Mouse (Mus musculus): ENCODE measurements around the gene Lsm12. TPM values are rescaled to one million over a fixed set of nuclear protein-coding genes. Genes with fewer than 3 reads are reported as not detected.

Lsm12 gene
- polyA plus RNA-seq, 1 experiment from 2014 or later: 80.1 TPM

- Histone ChIP-seq H3K4me3 (ENCODE audit: low read depth, low read length) (peak within 1 kb of the TSS; percentile 93), H3K36me3 (ENCODE audit: control insufficient read depth, insufficient read depth, low read length) (peaks cover 5% of the 10 kb centered on the region), H3K27ac (ENCODE audit: low read depth, low read length) (peak within 1 kb of the TSS; percentile 66), H3K9ac (ENCODE audit: low read depth, low read length) (peak within 1 kb of the TSS; percentile 83), H3K4me1 (replicated peaks; ENCODE audit: control insufficient read depth, insufficient read depth, low read length) (peaks cover 3% of the 10 kb centered on the region), H3K9me3 (ENCODE audit: control insufficient read depth, low read length) (no peaks in the 10 kb centered on the region), H3K4me2 (peak within 1 kb of the TSS; percentile 95), H3K27me3 (replicated peaks; ENCODE audit: control insufficient read depth, insufficient read depth, low read length) (no peaks in the 10 kb centered on the region)
- under 1% methylated on average over 37 of the region's 37 CpGs for WGBS
- peak; percentile 82 for DNase-seq (ENCODE audit: low spot score)
- peak; percentile 83 for ATAC-seq (replicated peaks; ENCODE audit: low FRiP score)
These were observed 28.9 kb downstream of the Lsm12 start, which contains the start of gene Tmem101 for GRCm38 (mm10) chr11:102156039-102156785. Gene Tmem101, minus strand, starts transcription at chr11:102156404.

GRCm38 (mm10) chr11:102147213-102147989 is 37.7 kb downstream of the Lsm12 start:
- DNase-seq (ENCODE audit: low spot score) (no peak), ATAC-seq (replicated peaks; ENCODE audit: low FRiP score) (no peak)
- Histone ChIP-seq H3K36me3 (ENCODE audit: control insufficient read depth, insufficient read depth, low read length) (no peaks in the 10 kb centered on the region; the same call in 1 of the 2 replicates), H3K27ac (ENCODE audit: low read depth, low read length) (no peak overlapping the region), H3K4me3 (ENCODE audit: low read depth, low read length) (peak overlapping the region; percentile 55), H3K9ac (ENCODE audit: low read depth, low read length) (no peak overlapping the region), H3K4me2 (peak overlapping the region; percentile 80), H3K27me3 (replicated peaks; ENCODE audit: control insufficient read depth, insufficient read depth, low read length) (peaks cover 60% of the 10 kb centered on the region), H3K9me3 (ENCODE audit: control insufficient read depth, low read length) (no peaks in the 10 kb centered on the region), H3K4me1 (replicated peaks; ENCODE audit: control insufficient read depth, insufficient read depth, low read length) (peaks cover 17% of the 10 kb centered on the region)
- 13% methylated on average over 34 of the region's 34 CpGs for WGBS

- no peaks in the 10 kb centered on the region for H3K36me3 ChIP-seq (ENCODE audit: control insufficient read depth, insufficient read depth, low read length)
- H3K27ac ChIP-seq (ENCODE audit: low read depth, low read length): no peak overlapping the region
- H3K27me3 ChIP-seq (replicated peaks; ENCODE audit: control insufficient read depth, insufficient read depth, low read length): peaks cover 62% of the 10 kb centered on the region
- peaks cover 17% of the 10 kb centered on the region for H3K4me1 ChIP-seq (replicated peaks; ENCODE audit: control insufficient read depth, insufficient read depth, low read length)
- no peaks in the 10 kb centered on the region for H3K9me3 ChIP-seq (ENCODE audit: control insufficient read depth, low read length)
- H3K4me2 ChIP-seq: peak overlapping the region; percentile 80
- peak overlapping the region; percentile 27 for H3K9ac ChIP-seq (ENCODE audit: low read depth, low read length)
- WGBS: 12% methylated on average over 17 of the region's 17 CpGs
- DNase-seq (ENCODE audit: low spot score): no peak
- H3K4me3 ChIP-seq (ENCODE audit: low read depth, low read length): peak overlapping the region; percentile 55
- 0 out of 2 replicates have a peak, but pooled peaks have one; percentile 3 for ATAC-seq (replicated peaks; ENCODE audit: low FRiP score)
These were observed 38.6 kb downstream of the Lsm12 start for GRCm38 (mm10) chr11:102146531-102146930.

- Histone ChIP-seq H3K27ac (ENCODE audit: low read depth, low read length) (peak overlapping the region; percentile 53; the same call in 1 of the 2 replicates), H3K27me3 (replicated peaks; ENCODE audit: control insufficient read depth, insufficient read depth, low read length) (peaks cover 62% of the 10 kb centered on the region)
- WGBS: 4% methylated on average over 16 of the region's 16 CpGs
These were observed 39.1 kb downstream of the Lsm12 start for GRCm38 (mm10) chr11:102146005-102146404.

GRCm38 (mm10) chr11:102145471-102146001 is 39.6 kb downstream of the Lsm12 start, which contains the start of gene Nags:
Gene Nags, plus strand, starts transcription at chr11:102145513.
- peak within 1 kb of the TSS; percentile 27 for H3K9ac ChIP-seq (ENCODE audit: low read depth, low read length)
- peak within 1 kb of the TSS; percentile 53; the same call in 1 of the 2 replicates for H3K27ac ChIP-seq (ENCODE audit: low read depth, low read length)
- 3% methylated on average over 50 of the region's 50 CpGs for WGBS
- peaks cover 62% of the 10 kb centered on the region for H3K27me3 ChIP-seq (replicated peaks; ENCODE audit: control insufficient read depth, insufficient read depth, low read length)
- H3K4me2 ChIP-seq: peak within 1 kb of the TSS; percentile 80
- H3K4me3 ChIP-seq (ENCODE audit: low read depth, low read length): peak within 1 kb of the TSS; percentile 55
- no peaks in the 10 kb centered on the region for H3K36me3 ChIP-seq (ENCODE audit: control insufficient read depth, insufficient read depth, low read length)
- peaks cover 17% of the 10 kb centered on the region for H3K4me1 ChIP-seq (replicated peaks; ENCODE audit: control insufficient read depth, insufficient read depth, low read length)
- H3K9me3 ChIP-seq (ENCODE audit: control insufficient read depth, low read length): no peaks in the 10 kb centered on the region
- peak; percentile 64 for DNase-seq (ENCODE audit: low spot score)
- ATAC-seq (replicated peaks; ENCODE audit: low FRiP score): peak; percentile 62; the same call in 1 of the 2 replicates

More at GRCm38 (mm10) chr11:102146005-102146404, 39.1 kb downstream of the Lsm12 start:
- peak; percentile 65 for DNase-seq (ENCODE audit: low spot score)
- Histone ChIP-seq H3K9me3 (ENCODE audit: control insufficient read depth, low read length) (no peaks in the 10 kb centered on the region), H3K4me2 (peak overlapping the region; percentile 80), H3K4me1 (replicated peaks; ENCODE audit: control insufficient read depth, insufficient read depth, low read length) (peaks cover 17% of the 10 kb centered on the region), H3K4me3 (ENCODE audit: low read depth, low read length) (peak overlapping the region; percentile 55), H3K36me3 (ENCODE audit: control insufficient read depth, insufficient read depth, low read length) (no peaks in the 10 kb centered on the region), H3K9ac (ENCODE audit: low read depth, low read length) (peak overlapping the region; percentile 27)
- peak; percentile 54 for ATAC-seq (replicated peaks; ENCODE audit: low FRiP score)

GRCm38 (mm10) chr11:102144957-102145470 is 40.1 kb downstream of the Lsm12 start:
- H3K27ac ChIP-seq (ENCODE audit: low read depth, low read length): no peak overlapping the region
- DNase-seq (ENCODE audit: low spot score) (no peak), ATAC-seq (replicated peaks; ENCODE audit: low FRiP score) (no peak)
- 24% methylated on average over 13 of the region's 13 CpGs for WGBS
- no peaks in the 10 kb centered on the region for H3K36me3 ChIP-seq (ENCODE audit: control insufficient read depth, insufficient read depth, low read length)
- H3K9me3 ChIP-seq (ENCODE audit: control insufficient read depth, low read length): no peaks in the 10 kb centered on the region
- peak overlapping the region; percentile 55 for H3K4me3 ChIP-seq (ENCODE audit: low read depth, low read length)
- peak overlapping the region; percentile 80 for H3K4me2 ChIP-seq
- peaks cover 17% of the 10 kb centered on the region for H3K4me1 ChIP-seq (replicated peaks; ENCODE audit: control insufficient read depth, insufficient read depth, low read length)
- H3K9ac ChIP-seq (ENCODE audit: low read depth, low read length): peak overlapping the region; percentile 27; the same call in 1 of the 2 replicates
- peaks cover 62% of the 10 kb centered on the region for H3K27me3 ChIP-seq (replicated peaks; ENCODE audit: control insufficient read depth, insufficient read depth, low read length)

GRCm38 (mm10) chr11:102142355-102142754 is 42.7 kb downstream of the Lsm12 start:
- DNase-seq (ENCODE audit: low spot score) (no peak), ATAC-seq (replicated peaks; ENCODE audit: low FRiP score) (0 out of 2 replicates have a peak, but pooled peaks have one; percentile 22)
- Histone ChIP-seq H3K27ac (ENCODE audit: low read depth, low read length) (peak overlapping the region; percentile 43), H3K4me3 (ENCODE audit: low read depth, low read length) (no peak overlapping the region), H3K36me3 (ENCODE audit: control insufficient read depth, insufficient read depth, low read length) (no peaks in the 10 kb centered on the region), H3K9ac (ENCODE audit: low read depth, low read length) (no peak overlapping the region), H3K9me3 (ENCODE audit: control insufficient read depth, low read length) (no peaks in the 10 kb centered on the region), H3K4me1 (replicated peaks; ENCODE audit: control insufficient read depth, insufficient read depth, low read length) (peaks cover 15% of the 10 kb centered on the region), H3K27me3 (replicated peaks; ENCODE audit: control insufficient read depth, insufficient read depth, low read length) (peaks cover 49% of the 10 kb centered on the region), H3K4me2 (peak overlapping the region; percentile 17)
- 59% methylated on average over 7 of the region's 7 CpGs for WGBS

GRCm38 (mm10) chr11:102140508-102140907 is 44.6 kb downstream of the Lsm12 start:
- ATAC-seq (replicated peaks; ENCODE audit: low FRiP score) (no peak), DNase-seq (ENCODE audit: low spot score) (no peak)
- 4% methylated on average over 5 of the region's 5 CpGs for WGBS
- H3K4me1 ChIP-seq (replicated peaks; ENCODE audit: control insufficient read depth, insufficient read depth, low read length): peaks cover under 1% of the 10 kb centered on the region
- no peaks in the 10 kb centered on the region for H3K36me3 ChIP-seq (ENCODE audit: control insufficient read depth, insufficient read depth, low read length)
- H3K27me3 ChIP-seq (replicated peaks; ENCODE audit: control insufficient read depth, insufficient read depth, low read length): peaks cover 36% of the 10 kb centered on the region
- H3K9me3 ChIP-seq (ENCODE audit: control insufficient read depth, low read length): no peaks in the 10 kb centered on the region
- H3K4me3 ChIP-seq (ENCODE audit: low read depth, low read length): no peak overlapping the region
- no peak overlapping the region for H3K9ac ChIP-seq (ENCODE audit: low read depth, low read length)
- no peak overlapping the region for H3K27ac ChIP-seq (ENCODE audit: low read depth, low read length)
- H3K4me2 ChIP-seq: no peak overlapping the region
